ENCODE assay signal across 7 mouse cellular contexts in genomic region chr5:115731732-115732175, GRCm38 (mm10). TPM values are rescaled to one million over a fixed set of nuclear protein-coding genes. Genes with fewer than 3 reads are reported as not detected.
DNase-seq lines count a peak whose midpoint lies in the region; ATAC-seq and TF ChIP-seq lines count a peak whose summit lies in the region.

No protein-coding gene starts in this region.

- under 1% methylated on average over 41 of the region's 72 CpGs for WGBS in forebrain, embryonic 11.5 days
- WGBS in limb, embryonic 15.5 days, result under 1% methylated on average over 52 of the region's 72 CpGs

- no peaks in the 10 kb centered on the region for H3K4me1 ChIP-seq in forebrain, embryonic 11.5 days (replicated peaks; ENCODE audit: control insufficient read depth, insufficient read depth, low read length)
- H3K4me1 ChIP-seq in limb, embryonic 15.5 days, result peaks cover 21% of the 10 kb centered on the region

- peak overlapping the region; percentile 55 for H3K9ac ChIP-seq in forebrain, embryonic 11.5 days (ENCODE audit: low read length)
- H3K9ac ChIP-seq in limb, embryonic 15.5 days, result no peak overlapping the region

- ATAC-seq in forebrain, embryonic 11.5 days (replicated peaks; ENCODE audit: low FRiP score), result no peak
- no peak for ATAC-seq in limb, embryonic 15.5 days (ENCODE audit: insufficient number of reproducible peaks, low FRiP score, low TSS enrichment, low read depth)

- no peak for TF ChIP-seq CTCF in left cerebral cortex, adult 2 months (IDR thresholded peaks at IDR 0.05)

- intact Hi-C loops in left cerebral cortex, adult 2 months (cut with DNase I), result loop anchor here (2.0 to 5.0 kb wide), 3 partner anchors 79 to 191 kb away; no protein-coding TSS in a partner anchor

- peaks cover 7% of the 10 kb centered on the region for H3K27me3 ChIP-seq in forebrain, embryonic 11.5 days (ENCODE audit: control insufficient read depth, insufficient read depth, low read length)
- peaks cover 42% of the 10 kb centered on the region for H3K27me3 ChIP-seq in limb, embryonic 15.5 days

- H3K27ac ChIP-seq in left cerebral cortex, adult 2 months, result peak overlapping the region; percentile 80
- peak overlapping the region; percentile 68; the same call in 1 of the 2 replicates for H3K27ac ChIP-seq in forebrain, embryonic 11.5 days (ENCODE audit: low read depth, low read length)
- H3K27ac ChIP-seq in limb, embryonic 15.5 days, result no peak overlapping the region

- peak overlapping the region; percentile 67 for H3K4me3 ChIP-seq in left cerebral cortex, adult 2 months
- peak overlapping the region; percentile 67 for H3K4me3 ChIP-seq in forebrain, embryonic 11.5 days (ENCODE audit: low read depth, low read length)
- H3K4me3 ChIP-seq in limb, embryonic 15.5 days, result peak overlapping the region; percentile 60

- no peaks in the 10 kb centered on the region for H3K9me3 ChIP-seq in forebrain, embryonic 11.5 days (ENCODE audit: control insufficient read depth, low read length)
- no peaks in the 10 kb centered on the region for H3K9me3 ChIP-seq in limb, embryonic 15.5 days

- peak; percentile 25 to 37 for DNase-seq in left cerebral cortex, adult 2 months (ENCODE audit: extremely low spot score in 1 of 2, low spot score in 2 of 2)
- no peak for DNase-seq in left cerebral cortex, adult 11 months (ENCODE audit: low spot score)
- DNase-seq in brain, embryonic 18.5 days (ENCODE audit: low read depth, low spot score), result peak; percentile 16
- peak; percentile 74 for DNase-seq in forebrain, embryonic 11.5 days (ENCODE audit: low spot score)
- peak; percentile 37 for DNase-seq in right cerebral cortex, postnatal 14 days
- no peak for DNase-seq in spleen, adult 12 weeks (ENCODE audit: low spot score)

- peak overlapping the region; percentile 96 for H3K4me2 ChIP-seq in forebrain, embryonic 11.5 days (ENCODE audit: low read depth, low read length, severe bottlenecking)
- H3K4me2 ChIP-seq in limb, embryonic 15.5 days, result peak overlapping the region; percentile 100

- no peaks in the 10 kb centered on the region for H3K36me3 ChIP-seq in forebrain, embryonic 11.5 days (ENCODE audit: control insufficient read depth, insufficient read depth, low read length)
- no peaks in the 10 kb centered on the region for H3K36me3 ChIP-seq in limb, embryonic 15.5 days

RNA-seq across cellular contexts. Expression of gene Bicdl1, which starts 0.3 kb away (rescaled TPM):
- 100 to 1,000 TPM; 164 to 172 TPM for total RNA-seq in left cerebral cortex, adult 2 months (2021)
- 11.1 and 13.2 TPM in 2 replicates for polyA plus RNA-seq in forebrain, embryonic 11.5 days (2014; fragmentation: Nextera tagmentation; extraction: Ambion mirVana)
- polyA plus RNA-seq in limb, embryonic 15.5 days (2015; fragmentation: Nextera tagmentation; extraction: Ambion mirVana), result 14.3 and 16.7 TPM in 2 replicates

Comparison
In these comparisons a context has a peak if more than half of its experiments do, and no peak if none do; other contexts are left out.
1. DNase-seq: peak in left cerebral cortex, adult 2 months (2 of 2), brain, embryonic 18.5 days (single experiment), forebrain, embryonic 11.5 days (single experiment) and right cerebral cortex, postnatal 14 days (single experiment); none in left cerebral cortex, adult 11 months (single experiment) and spleen, adult 12 weeks (single experiment).
2. Peak in every context shown above with its lines, with median percentiles within 50 percentile points of each other: H3K4me3 ChIP-seq.